Mouse (Mus musculus) CD8-positive naive resting alpha-beta T cell, adult 57 days (primary cell): ENCODE measurements around the gene Tmsb15b1. TPM values are rescaled to one million over a fixed set of nuclear protein-coding genes. Genes with fewer than 3 reads are reported as not detected.

Experiments used
- total RNA-seq: library from RNA; stranded (reverse); gene quantifications from one replicate; pipeline ENCODE4 v1.2.4, GENCODE M21; 2023

Gene Tmsb15b1
- 9.3 TPM for total RNA-seq

DNA sequence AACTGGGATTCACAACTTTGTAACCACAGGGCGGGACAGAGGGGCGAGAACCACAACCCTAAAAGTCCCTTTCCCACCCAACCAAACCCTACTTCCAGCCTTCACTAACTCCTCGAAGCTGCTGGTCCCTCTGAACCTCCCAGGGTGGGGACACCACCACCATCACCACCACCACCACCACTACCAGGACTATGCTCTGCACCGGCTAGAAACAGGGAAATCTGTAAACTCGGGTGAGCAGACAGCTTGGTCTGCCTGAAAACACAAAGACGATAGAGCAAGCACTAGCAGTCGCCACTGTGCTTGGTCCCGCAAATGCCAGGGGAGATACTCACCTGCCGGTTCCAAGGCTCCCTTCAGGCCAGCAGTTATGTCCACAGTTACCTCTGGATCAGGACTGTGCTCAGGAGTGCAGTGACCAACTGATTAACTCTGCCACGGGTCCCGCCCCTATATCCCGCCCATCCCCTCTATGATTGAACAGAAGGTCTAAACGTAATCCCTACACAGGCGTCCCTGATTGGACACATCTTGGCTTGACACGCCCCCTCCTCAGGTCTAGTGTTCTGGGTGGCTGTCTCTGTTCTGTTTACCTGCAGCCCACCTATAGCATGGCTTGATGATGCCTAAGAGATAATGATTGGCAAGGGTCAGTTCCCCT is at the start of gene Tmsb15b1, which contains the start of gene Tmsb15l:
Tmsb15b1 (minus strand) TSS at position 451 of the 661 bp plus-strand sequence.
Tmsb15l (minus strand) TSS at position 446 of the 661 bp plus-strand sequence.

DNA sequence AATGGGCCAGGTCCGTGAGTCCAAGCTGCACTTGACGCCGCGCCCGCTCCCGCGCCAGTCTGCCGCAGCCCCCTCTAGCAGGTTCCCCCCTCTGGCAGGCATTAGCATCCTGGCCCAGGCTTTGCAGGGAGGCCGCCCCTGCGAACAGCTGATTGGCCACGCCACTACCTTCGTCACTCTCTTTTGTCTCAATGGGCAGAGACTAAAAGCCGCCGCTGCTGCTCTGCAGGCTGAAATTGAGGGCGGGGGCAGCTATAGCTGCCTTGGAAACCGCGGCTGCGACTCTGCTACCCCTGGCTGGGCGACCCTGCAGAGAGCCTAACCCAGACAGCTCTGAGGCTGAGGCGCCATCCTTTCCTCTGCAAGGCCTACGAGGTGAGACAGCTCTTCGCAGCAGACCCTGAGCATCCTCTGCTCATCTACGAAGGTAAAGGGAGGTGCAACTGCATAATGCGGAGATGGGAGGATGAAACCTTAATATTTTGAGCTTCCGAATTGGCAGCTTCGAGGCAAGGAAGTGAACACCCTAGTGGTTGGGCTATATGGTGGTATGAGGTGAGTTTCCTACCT is 16.4 kb upstream of the Tmsb15b1 start, which contains the start of gene Zcchc18:
Zcchc18 (plus strand) TSS at position 178 of the 570 bp plus-strand sequence.

GRCm38 (mm10) chrX:136975397-136975796 is 1.3 kb downstream of the Tmsb15b1 start, which contains the start of gene Tmsb15b2:
Tmsb15b2 (minus strand) TSS chrX:136975497.

GRCm38 (mm10) chrX:136927031-136927430 is 49.6 kb downstream of the Tmsb15b1 start, which contains the start of gene H2bfm:
H2bfm (plus strand) TSS chrX:136927325.

Other genes with a start within 250 kb of the Tmsb15b1 start
- 147 TPM for gene Morf4l2, start 233.2 kb downstream of the Tmsb15b1 start, total RNA-seq
- not detected for gene Glra4, start 196.7 kb downstream of the Tmsb15b1 start, total RNA-seq
- 4.7 TPM for gene Plp1, start 154.2 kb downstream of the Tmsb15b1 start, total RNA-seq
- gene Rab9b, start 108.1 kb downstream of the Tmsb15b1 start, total RNA-seq: not detected
- gene H2bfm, start 49.5 kb downstream of the Tmsb15b1 start, total RNA-seq: not detected
- 33.4 TPM for gene Tmsb15b2, start 1.4 kb downstream of the Tmsb15b1 start, total RNA-seq
- not detected for gene Tmsb15l, start within 50 bp of the Tmsb15b1 start, total RNA-seq
- 4.9 TPM for gene Zcchc18, start 16.3 kb upstream of the Tmsb15b1 start, total RNA-seq
- 35.6 TPM for gene Slc25a53, start 61.4 kb upstream of the Tmsb15b1 start, total RNA-seq
- 7.4 TPM for gene Fam199x, start 72.7 kb upstream of the Tmsb15b1 start, total RNA-seq
- not detected for gene Esx1, start 145.2 kb upstream of the Tmsb15b1 start, total RNA-seq